Mouse (Mus musculus) embryonic facial prominence, embryonic 14.5 days (tissue): Measurements from ENCODE around the gene Gm49510. TPM values are rescaled to one million over a fixed set of nuclear protein-coding genes. Genes with fewer than 3 reads are reported as not detected.

Experiments
- ATAC-seq: fragments of 200-750 bp; cut with Nextera tagmentation; 2 replicates; pipeline ENCODE4 v1.8.0; 2017; ENCODE audit warnings: low read depth, moderate number of reproducible peaks, moderate TSS enrichment
- DNase-seq: peaks from one replicate; pipeline ENCODE4 v3.0.0-alpha.2; 2015; ENCODE audit warnings: low spot score
- H3K27ac ChIP-seq: fragments of 300-500 bp; sonication (generic); replicated peaks from 2 replicates; pipeline ENCODE4 v1.5.1; 2014; ENCODE audit warnings: low read depth, mild to moderate bottlenecking, low read length, moderate library complexity
- H3K27me3 ChIP-seq: fragments of 300-500 bp; sonication (generic); replicated peaks from 2 replicates; pipeline ENCODE4 v1.6.1; 2014; ENCODE audit warnings: low read length; ENCODE audit not compliant: control insufficient read depth, insufficient read depth
- H3K36me3 ChIP-seq: fragments of 300-500 bp; sonication (generic); 2 replicates; pipeline ENCODE4 v1.6.1; 2014; ENCODE audit warnings: low read length, mixed read lengths; ENCODE audit not compliant: control insufficient read depth, insufficient read depth
- H3K4me1 ChIP-seq: fragments of 300-500 bp; sonication (generic); 2 replicates; pipeline ENCODE4 v1.6.1; 2014; ENCODE audit warnings: antibody characterized with exemption, low read length; ENCODE audit not compliant: control insufficient read depth, insufficient read depth
- H3K4me2 ChIP-seq: fragments of 300-500 bp; sonication (generic); 2 replicates; pipeline ENCODE4 v1.6.1; 2014; ENCODE audit warnings: low read depth, mild to moderate bottlenecking, low read length, moderate library complexity, mixed read lengths
- H3K4me3 ChIP-seq: fragments of 300-500 bp; sonication (generic); 2 replicates; pipeline ENCODE4 v1.5.1; 2014; ENCODE audit warnings: low read depth, mild to moderate bottlenecking, low read length
- H3K9ac ChIP-seq: fragments of 300-500 bp; sonication (generic); 2 replicates; pipeline ENCODE4 v1.6.1; 2014; ENCODE audit warnings: low read depth, mild to moderate bottlenecking, low read length, moderate library complexity, mixed read lengths
- H3K9me3 ChIP-seq: fragments of 300-500 bp; sonication (generic); 2 replicates; pipeline ENCODE4 v1.6.1; 2016; ENCODE audit warnings: low read length; ENCODE audit not compliant: control insufficient read depth
- whole genome bisulfite sequencing: fragments of 180-500 bp; shearing (Covaris S2); extraction: QIAGEN DNeasy Blood & Tissue Kit; methylation state at CpG from one replicate; pipeline ENCODE4 v1.1.7; 2014; 5-methylcytosine and 5-hydroxymethylcytosine counted together
- polyA plus RNA-seq: library from polyadenylated mRNA; unstranded; fragments of >200 nt; fragmentation: Nextera tagmentation; extraction: Ambion mirVana; gene quantifications from 2 replicates; pipeline ENCODE4 v1.2.1, GENCODE M21; 2014

Gm49510 gene
- polyA plus RNA-seq, 1 experiment from 2014 or later: 0.58 TPM

DNA sequence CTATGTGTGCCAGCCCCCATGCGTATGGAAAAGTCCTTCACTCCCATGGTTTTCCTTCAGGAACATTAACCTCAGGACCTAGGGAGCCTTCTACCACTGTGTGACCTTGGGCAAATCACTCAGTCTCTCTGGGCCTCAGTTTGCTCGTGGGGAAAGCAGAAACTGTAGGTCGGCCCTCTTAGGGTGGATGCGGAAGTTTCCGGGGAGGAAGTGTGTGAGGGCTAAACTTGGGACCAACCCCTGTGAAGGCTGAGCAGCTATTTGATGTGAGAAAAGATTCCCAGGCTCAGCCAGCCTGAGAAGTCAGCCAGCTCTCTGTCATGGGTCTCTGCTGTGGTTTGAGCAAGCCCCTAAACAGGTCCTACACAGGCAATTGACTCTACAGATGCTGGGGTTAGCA is 37.2 kb upstream of the Gm49510 start:
- Histone ChIP-seq H3K9me3 (no peaks in the 10 kb centered on the region), H3K27ac (no peak overlapping the region), H3K27me3 (no peaks in the 10 kb centered on the region), H3K4me1 (no peaks in the 10 kb centered on the region), H3K9ac (no peak overlapping the region), H3K36me3 (no peaks in the 10 kb centered on the region), H3K4me3 (no peak overlapping the region), H3K4me2 (no peak overlapping the region)
- 90% methylated on average over 5 of the region's 5 CpGs for WGBS
- no peak for ATAC-seq
- DNase-seq: no peak

DNA sequence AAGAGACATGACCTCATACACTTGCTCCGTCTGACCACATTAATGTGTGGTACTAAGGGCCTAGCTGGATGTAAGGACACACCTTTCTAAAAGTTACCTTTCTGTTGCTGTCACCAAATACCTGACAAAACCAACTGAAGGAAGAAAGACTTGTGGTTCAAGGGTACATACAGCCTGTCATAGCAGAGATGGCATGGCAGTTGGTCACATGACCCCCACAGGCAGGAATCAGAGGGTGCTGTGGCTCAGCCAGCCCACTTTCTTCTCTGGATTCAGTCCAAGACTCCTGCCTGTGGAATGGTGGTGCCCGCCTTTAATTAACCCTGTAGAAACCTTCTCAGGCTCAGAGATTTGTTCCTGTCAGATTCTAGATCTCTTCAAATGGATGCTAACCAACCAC is 36.3 kb upstream of the Gm49510 start:
- no peaks in the 10 kb centered on the region for H3K9me3 ChIP-seq
- 73% methylated on average over 2 of the region's 2 CpGs for WGBS
- no peaks in the 10 kb centered on the region for H3K4me1 ChIP-seq
- H3K9ac ChIP-seq: no peak overlapping the region
- ATAC-seq (no peak), DNase-seq (no peak)
- no peak overlapping the region for H3K27ac ChIP-seq
- no peaks in the 10 kb centered on the region for H3K36me3 ChIP-seq
- no peak overlapping the region for H3K4me2 ChIP-seq
- no peak overlapping the region for H3K4me3 ChIP-seq
- no peaks in the 10 kb centered on the region for H3K27me3 ChIP-seq

DNA sequence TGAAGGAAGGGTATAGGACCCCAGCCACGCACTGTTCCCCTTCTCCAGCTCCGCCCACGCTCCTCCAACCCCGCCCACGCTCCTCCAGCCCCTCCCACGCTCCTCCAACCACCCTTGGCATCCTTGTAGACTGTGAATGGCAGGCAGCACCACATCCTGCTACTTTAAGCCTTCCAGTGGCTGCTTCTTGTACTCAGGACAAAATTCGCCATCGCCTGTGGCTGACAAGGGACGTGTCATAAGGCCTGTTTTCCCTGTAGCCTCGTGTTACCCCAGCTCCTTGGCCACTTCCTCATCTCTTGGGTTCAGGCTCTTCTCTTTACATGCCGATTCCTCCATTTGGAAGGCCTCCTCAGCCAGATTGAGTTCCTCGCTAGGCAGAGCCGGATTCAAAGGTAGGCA is 35.6 kb upstream of the Gm49510 start:
- no peak for DNase-seq
- H3K4me3 ChIP-seq: no peak overlapping the region
- H3K4me2 ChIP-seq: no peak overlapping the region
- H3K4me1 ChIP-seq: no peaks in the 10 kb centered on the region
- no peaks in the 10 kb centered on the region for H3K27me3 ChIP-seq
- H3K27ac ChIP-seq: no peak overlapping the region
- WGBS: 41% methylated on average over 13 of the region's 13 CpGs
- ATAC-seq: peak; percentile 3; the same call in 1 of the 2 replicates
- H3K9ac ChIP-seq: 0 out of 2 replicates have a peak overlapping the region, but pooled peaks have one; percentile 2
- no peaks in the 10 kb centered on the region for H3K36me3 ChIP-seq
- H3K9me3 ChIP-seq: no peaks in the 10 kb centered on the region

DNA sequence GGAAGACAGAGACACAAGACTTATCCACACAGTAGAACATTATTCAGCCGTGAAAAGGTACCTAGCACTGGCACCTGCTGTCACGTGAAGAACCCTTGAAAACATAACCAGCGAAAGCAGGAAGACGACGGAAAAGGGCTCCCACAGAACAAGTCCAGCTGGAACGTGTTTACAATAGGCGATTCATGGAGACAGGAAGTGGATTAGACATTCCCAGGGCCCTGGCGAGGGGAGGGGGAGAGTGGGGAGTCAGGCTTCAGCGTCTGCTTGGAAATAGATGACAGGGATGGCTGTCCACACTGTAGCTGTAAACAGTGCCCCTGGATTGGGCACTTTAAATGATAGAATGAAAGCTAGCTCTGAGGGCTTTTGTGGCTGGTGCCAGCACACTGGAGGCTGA is 31.1 kb upstream of the Gm49510 start:
- ATAC-seq (peak; percentile 79), DNase-seq (peak; percentile 84)
- Histone ChIP-seq H3K9me3 (no peaks in the 10 kb centered on the region), H3K27ac (peak overlapping the region; percentile 41; the same call in 1 of the 2 replicates), H3K27me3 (no peaks in the 10 kb centered on the region), H3K4me2 (no peak overlapping the region), H3K4me1 (no peaks in the 10 kb centered on the region), H3K36me3 (no peaks in the 10 kb centered on the region), H3K4me3 (no peak overlapping the region), H3K9ac (no peak overlapping the region)
- 7% methylated on average over 9 of the region's 9 CpGs for WGBS

DNA sequence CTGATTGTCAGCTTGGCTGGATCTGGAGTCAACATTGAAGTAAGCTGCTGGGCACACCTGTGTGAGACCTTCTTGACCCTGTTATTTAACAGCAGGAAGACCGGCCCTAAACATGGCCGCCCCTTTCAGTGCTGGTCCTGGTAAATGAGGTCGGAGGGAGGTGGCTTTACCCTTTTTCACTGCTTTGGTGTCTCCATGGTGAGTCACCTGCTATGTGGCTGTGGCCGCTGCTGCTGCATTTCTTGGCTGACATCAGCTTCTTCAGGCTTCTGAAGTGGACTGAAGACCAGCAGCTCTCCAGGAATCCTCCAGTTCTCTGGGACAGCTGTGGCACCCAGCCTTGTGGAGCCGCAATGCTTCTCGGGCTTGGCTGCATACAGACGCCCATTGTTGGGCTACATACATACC is 30.6 kb upstream of the Gm49510 start:
- no peak for DNase-seq

DNA sequence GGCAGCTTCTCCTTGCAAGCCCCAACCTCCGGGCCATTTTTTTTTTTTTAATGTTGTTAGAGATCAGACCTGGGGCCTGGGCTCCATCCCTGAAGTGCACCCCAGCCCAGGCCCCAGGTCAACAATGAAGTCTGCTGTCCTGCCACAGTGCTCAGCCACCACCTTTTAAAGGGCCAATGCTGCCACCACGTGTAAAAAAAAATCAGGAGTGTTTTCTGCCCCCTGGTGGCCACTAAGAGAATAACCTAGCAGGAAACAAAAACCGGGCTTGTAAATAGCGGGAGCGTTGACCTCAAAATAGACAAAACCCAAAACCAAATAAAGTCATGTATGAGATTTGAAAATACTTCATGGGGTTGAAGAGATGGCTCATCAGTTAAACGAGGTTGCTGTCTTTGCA is 29.7 kb upstream of the Gm49510 start:
- H3K9me3 ChIP-seq: no peaks in the 10 kb centered on the region
- no peak overlapping the region for H3K9ac ChIP-seq
- H3K27me3 ChIP-seq: no peaks in the 10 kb centered on the region
- H3K27ac ChIP-seq: no peak overlapping the region
- no peaks in the 10 kb centered on the region for H3K4me1 ChIP-seq
- no peak for ATAC-seq
- H3K4me2 ChIP-seq: no peak overlapping the region
- H3K36me3 ChIP-seq: no peaks in the 10 kb centered on the region
- peak; percentile 43 for DNase-seq
- 29% methylated on average over 6 of the region's 6 CpGs for WGBS
- no peak overlapping the region for H3K4me3 ChIP-seq

More for the DNA sequence above, 30.6 kb upstream of the Gm49510 start:
- Histone ChIP-seq H3K27ac (peak overlapping the region; percentile 41; the same call in 1 of the 2 replicates), H3K9ac (no peak overlapping the region), H3K4me3 (no peak overlapping the region), H3K4me1 (no peaks in the 10 kb centered on the region), H3K27me3 (no peaks in the 10 kb centered on the region), H3K4me2 (no peak overlapping the region), H3K36me3 (no peaks in the 10 kb centered on the region), H3K9me3 (no peaks in the 10 kb centered on the region)
- 53% methylated on average over 7 of the region's 7 CpGs for WGBS
- ATAC-seq: 0 out of 2 replicates have a peak, but pooled peaks have one; percentile 31

DNA sequence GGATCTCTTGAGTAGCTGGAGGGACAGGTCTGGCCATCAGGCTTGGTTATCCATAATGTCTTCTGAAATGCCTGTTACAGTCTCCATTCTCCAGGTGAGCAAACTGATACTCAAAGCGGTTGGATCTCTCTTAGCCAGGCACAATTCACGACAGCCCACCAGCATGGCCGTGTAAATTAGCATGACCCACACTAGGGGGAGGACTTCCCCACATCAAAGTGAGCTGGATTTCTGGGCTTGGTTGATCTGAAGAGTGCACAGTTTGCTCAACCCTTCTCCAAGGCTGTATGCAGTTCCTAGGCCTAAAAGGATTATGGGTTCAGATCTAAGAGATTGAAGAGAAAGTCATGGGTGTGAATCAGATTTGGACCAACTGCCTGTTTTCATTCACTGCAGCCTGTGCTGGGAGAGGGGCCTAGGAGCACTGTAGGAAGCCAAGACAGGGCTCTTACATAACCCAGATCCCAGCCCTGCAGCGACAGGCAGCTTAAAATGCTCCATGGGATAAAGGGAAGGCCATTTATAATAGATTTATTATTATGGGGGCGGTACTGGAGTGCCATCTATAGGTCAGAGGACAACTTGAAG is 27.4 kb upstream of the Gm49510 start:
- no peaks in the 10 kb centered on the region for H3K9me3 ChIP-seq
- no peak overlapping the region for H3K27ac ChIP-seq
- no peak overlapping the region for H3K9ac ChIP-seq
- H3K27me3 ChIP-seq: no peaks in the 10 kb centered on the region
- H3K4me2 ChIP-seq: no peak overlapping the region
- H3K4me3 ChIP-seq: no peak overlapping the region
- no peak for ATAC-seq
- no peaks in the 10 kb centered on the region for H3K36me3 ChIP-seq
- no peaks in the 10 kb centered on the region for H3K4me1 ChIP-seq
- DNase-seq: no peak
- 42% methylated on average over 5 of the region's 5 CpGs for WGBS

DNA sequence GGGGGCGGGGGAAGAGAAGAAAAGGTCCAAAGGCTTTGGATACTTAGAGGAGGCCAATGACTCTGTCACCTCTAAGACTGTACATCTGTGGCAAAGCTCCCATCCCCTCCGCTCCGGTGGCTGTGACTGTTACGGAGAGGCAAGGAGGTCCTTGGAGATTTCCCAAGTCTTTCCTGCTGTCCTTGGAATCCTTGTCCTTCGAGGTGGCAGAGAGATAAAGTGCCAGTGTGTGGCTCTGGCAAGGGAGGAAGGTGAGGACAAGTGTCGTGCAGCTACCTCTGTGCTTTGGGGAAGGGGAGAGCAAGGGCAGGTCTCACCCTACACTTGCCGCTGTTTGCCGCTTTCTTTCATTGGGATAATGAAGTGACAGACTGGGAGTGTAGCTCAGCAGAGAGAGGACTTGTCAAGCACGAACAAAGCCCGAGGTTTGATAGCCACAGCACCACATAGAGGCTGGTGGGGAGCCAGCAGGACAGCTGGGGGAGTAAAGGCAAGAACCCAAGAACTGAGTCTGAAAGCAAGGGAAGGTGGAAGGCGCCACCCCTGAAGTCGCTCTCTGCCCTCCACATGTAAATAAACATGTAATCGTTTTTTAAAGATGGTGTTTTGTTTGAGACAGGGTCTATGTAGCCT is 25.5 kb upstream of the Gm49510 start:
- DNase-seq: no peak
- WGBS: 59% methylated on average over 13 of the region's 13 CpGs

DNA sequence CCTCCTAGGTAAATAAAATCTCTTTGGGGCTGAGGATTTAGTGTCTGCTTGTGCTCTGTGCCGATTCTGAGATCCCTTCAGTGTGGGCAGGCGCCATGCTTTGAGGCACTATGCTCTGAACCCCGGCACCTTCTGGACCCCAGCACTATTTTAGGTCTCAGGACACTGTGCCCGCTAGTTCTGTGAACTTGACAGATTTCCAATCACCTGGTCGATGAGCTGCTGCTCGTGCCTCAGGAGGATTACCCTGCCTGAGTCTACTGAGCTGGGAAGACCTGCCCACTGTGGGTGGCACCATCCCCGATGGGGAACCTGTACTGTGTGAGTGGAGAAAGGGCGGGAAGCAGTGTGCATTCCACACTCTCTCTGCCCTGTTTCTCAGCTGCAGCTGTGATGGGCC is 24.5 kb upstream of the Gm49510 start:
- Histone ChIP-seq H3K9me3 (no peaks in the 10 kb centered on the region), H3K27ac (peak overlapping the region; percentile 100), H3K4me2 (no peak overlapping the region), H3K9ac (no peak overlapping the region), H3K36me3 (peaks cover 4% of the 10 kb centered on the region), H3K4me3 (no peak overlapping the region), H3K4me1 (peaks cover 13% of the 10 kb centered on the region), H3K27me3 (no peaks in the 10 kb centered on the region)
- no peak for ATAC-seq
- no peak for DNase-seq
- 72% methylated on average over 8 of the region's 8 CpGs for WGBS

More for the DNA sequence above, 25.5 kb upstream of the Gm49510 start:
- H3K9ac ChIP-seq: no peak overlapping the region
- no peak for ATAC-seq
- H3K27me3 ChIP-seq: no peaks in the 10 kb centered on the region
- no peak overlapping the region for H3K4me3 ChIP-seq
- no peaks in the 10 kb centered on the region for H3K36me3 ChIP-seq
- H3K4me2 ChIP-seq: no peak overlapping the region
- no peak overlapping the region for H3K27ac ChIP-seq
- H3K4me1 ChIP-seq: peaks cover 6% of the 10 kb centered on the region
- no peaks in the 10 kb centered on the region for H3K9me3 ChIP-seq
